Mouse (Mus musculus) limb, embryonic 15.5 days (tissue): ENCODE results near the gene Tgm6. TPM values are rescaled to one million over a fixed set of nuclear protein-coding genes. Genes with fewer than 3 reads are reported as not detected.

Source experiments
- ATAC-seq: fragments of 200-750 bp; cut with Nextera tagmentation; 2 replicates; pipeline ENCODE4 v1.8.0; 2017; ENCODE audit warnings: low read depth, moderate TSS enrichment; ENCODE audit not compliant: insufficient number of reproducible peaks, low FRiP score, low TSS enrichment
- H3K27ac ChIP-seq: fragments of 300-500 bp; sonication (generic); 2 replicates; pipeline ENCODE4 v1.5.1; 2015; ENCODE audit warnings: moderate library complexity, mild to moderate bottlenecking, inconsistent platforms
- H3K27me3 ChIP-seq: fragments of 300-500 bp; sonication (generic); 2 replicates; pipeline ENCODE4 v1.6.1; 2015; ENCODE audit warnings: inconsistent platforms
- H3K36me3 ChIP-seq: fragments of 300-500 bp; sonication (generic); 2 replicates; pipeline ENCODE4 v1.6.1; 2015; ENCODE audit warnings: inconsistent platforms
- H3K4me1 ChIP-seq: fragments of 300-500 bp; sonication (generic); 2 replicates; pipeline ENCODE4 v1.6.1; 2015; ENCODE audit warnings: inconsistent platforms
- H3K4me2 ChIP-seq: fragments of 300-500 bp; sonication (generic); 2 replicates; pipeline ENCODE4 v1.6.1; 2015; ENCODE audit warnings: mild to moderate bottlenecking, inconsistent platforms
- H3K4me3 ChIP-seq: fragments of 300-500 bp; sonication (generic); 2 replicates; pipeline ENCODE4 v1.5.1; 2015; ENCODE audit warnings: mild to moderate bottlenecking, inconsistent platforms
- H3K9ac ChIP-seq: fragments of 300-500 bp; sonication (generic); 2 replicates; pipeline ENCODE4 v1.6.1; 2015; ENCODE audit warnings: inconsistent platforms
- H3K9me3 ChIP-seq: fragments of 300-500 bp; sonication (generic); 2 replicates; pipeline ENCODE4 v1.6.1; 2016; ENCODE audit warnings: inconsistent platforms
- WGBS: fragments of 180-500 bp; shearing (Covaris S2); methylation state at CpG from one replicate; pipeline ENCODE4 v1.1.7; 2015; 5-methylcytosine and 5-hydroxymethylcytosine counted together
- polyA plus RNA-seq: library from polyadenylated mRNA; unstranded; fragments of >200 nt; fragmentation: Nextera tagmentation; extraction: Ambion mirVana; gene quantifications from 2 replicates; pipeline ENCODE4 v1.2.1, GENCODE M21; 2015

Gene Tgm6
- 0.12 and 0.17 TPM in 2 replicates for polyA plus RNA-seq

- 58% methylated on average over 4 of the region's 4 CpGs for WGBS
- Histone ChIP-seq H3K4me3 (no peak within 1 kb of the TSS), H3K27ac (no peak within 1 kb of the TSS), H3K9ac (no peak within 1 kb of the TSS), H3K9me3 (no peaks in the 10 kb centered on the region), H3K36me3 (no peaks in the 10 kb centered on the region), H3K4me2 (no peak within 1 kb of the TSS), H3K27me3 (no peaks in the 10 kb centered on the region), H3K4me1 (no peaks in the 10 kb centered on the region)
- ATAC-seq = no peak
These were observed at the start of gene Tgm6 for GRCm38 (mm10) chr2:130112116-130112515. Gene Tgm6 (plus strand): TSS chr2:130112416.

GRCm38 (mm10) chr2:130068228-130068627, 44.0 kb upstream of the Tgm6 start:
- no peak overlapping the region for H3K4me2 ChIP-seq
- no peaks in the 10 kb centered on the region for H3K9me3 ChIP-seq
- no peak overlapping the region for H3K4me3 ChIP-seq
- 21% methylated on average over 3 of the region's 3 CpGs for WGBS
- H3K27ac ChIP-seq = no peak overlapping the region
- no peaks in the 10 kb centered on the region for H3K27me3 ChIP-seq
- H3K9ac ChIP-seq = no peak overlapping the region
- no peaks in the 10 kb centered on the region for H3K36me3 ChIP-seq
- H3K4me1 ChIP-seq = no peaks in the 10 kb centered on the region
- ATAC-seq = no peak

- no peak overlapping the region for H3K27ac ChIP-seq
These were observed 41.8 kb upstream of the Tgm6 start for GRCm38 (mm10) chr2:130070396-130070795.

GRCm38 (mm10) chr2:130112804-130113203, 588 bp downstream of the Tgm6 start:
- ATAC-seq = no peak
- Histone ChIP-seq H3K9ac (no peak overlapping the region), H3K27me3 (no peaks in the 10 kb centered on the region)

More at GRCm38 (mm10) chr2:130070396-130070795, 41.8 kb upstream of the Tgm6 start:
- no peak overlapping the region for H3K4me2 ChIP-seq
- 78% methylated on average over 2 of the region's 2 CpGs for WGBS
- ATAC-seq = no peak
- H3K36me3 ChIP-seq = no peaks in the 10 kb centered on the region
- no peaks in the 10 kb centered on the region for H3K4me1 ChIP-seq
- no peaks in the 10 kb centered on the region for H3K27me3 ChIP-seq
- no peaks in the 10 kb centered on the region for H3K9me3 ChIP-seq
- H3K4me3 ChIP-seq = no peak overlapping the region
- H3K9ac ChIP-seq = no peak overlapping the region

GRCm38 (mm10) chr2:130113379-130113778, 1.2 kb downstream of the Tgm6 start:
- Histone ChIP-seq H3K4me3 (no peak overlapping the region), H3K27ac (no peak overlapping the region), H3K4me1 (no peaks in the 10 kb centered on the region), H3K4me2 (no peak overlapping the region), H3K36me3 (no peaks in the 10 kb centered on the region), H3K27me3 (no peaks in the 10 kb centered on the region), H3K9ac (no peak overlapping the region), H3K9me3 (no peaks in the 10 kb centered on the region)
- WGBS = 56% methylated on average over 3 of the region's 3 CpGs
- ATAC-seq = no peak

More at GRCm38 (mm10) chr2:130112804-130113203, 588 bp downstream of the Tgm6 start:
- H3K27ac ChIP-seq = no peak overlapping the region
- H3K4me3 ChIP-seq = no peak overlapping the region
- H3K36me3 ChIP-seq = no peaks in the 10 kb centered on the region
- H3K4me1 ChIP-seq = no peaks in the 10 kb centered on the region
- no peaks in the 10 kb centered on the region for H3K9me3 ChIP-seq
- no peak overlapping the region for H3K4me2 ChIP-seq
- WGBS = 67% methylated on average over 4 of the region's 4 CpGs

- no peaks in the 10 kb centered on the region for H3K36me3 ChIP-seq
- H3K9ac ChIP-seq = no peak overlapping the region
- no peak overlapping the region for H3K27ac ChIP-seq
- H3K4me2 ChIP-seq = no peak overlapping the region
- no peak for ATAC-seq
- H3K4me3 ChIP-seq = no peak overlapping the region
- no peaks in the 10 kb centered on the region for H3K9me3 ChIP-seq
- no peaks in the 10 kb centered on the region for H3K27me3 ChIP-seq
- no peaks in the 10 kb centered on the region for H3K4me1 ChIP-seq
- 76% methylated on average over 7 of the region's 7 CpGs for WGBS
These were observed 6.4 kb downstream of the Tgm6 start for GRCm38 (mm10) chr2:130118649-130119048.

GRCm38 (mm10) chr2:130125279-130126059, 13.3 kb downstream of the Tgm6 start:
- Histone ChIP-seq H3K4me1 (no peaks in the 10 kb centered on the region), H3K9ac (no peak overlapping the region), H3K4me3 (no peak overlapping the region), H3K9me3 (no peaks in the 10 kb centered on the region), H3K36me3 (no peaks in the 10 kb centered on the region), H3K27ac (no peak overlapping the region), H3K4me2 (no peak overlapping the region), H3K27me3 (no peaks in the 10 kb centered on the region)
- no peak for ATAC-seq
- 80% methylated on average over 6 of the region's 6 CpGs for WGBS

- 70% methylated on average over 1 of the region's 1 CpGs for WGBS
- Histone ChIP-seq H3K4me2 (no peak overlapping the region), H3K27ac (no peak overlapping the region), H3K9me3 (no peaks in the 10 kb centered on the region), H3K4me1 (no peaks in the 10 kb centered on the region), H3K4me3 (no peak overlapping the region), H3K9ac (no peak overlapping the region), H3K27me3 (no peaks in the 10 kb centered on the region), H3K36me3 (no peaks in the 10 kb centered on the region)
- ATAC-seq = no peak
These were observed 13.9 kb downstream of the Tgm6 start for GRCm38 (mm10) chr2:130126073-130126472.

- 76% methylated on average over 1 of the region's 1 CpGs for WGBS
- Histone ChIP-seq H3K4me3 (no peak overlapping the region), H3K4me1 (no peaks in the 10 kb centered on the region), H3K27ac (no peak overlapping the region), H3K27me3 (no peaks in the 10 kb centered on the region), H3K4me2 (no peak overlapping the region), H3K36me3 (no peaks in the 10 kb centered on the region), H3K9me3 (no peaks in the 10 kb centered on the region), H3K9ac (no peak overlapping the region)
- no peak for ATAC-seq
These were observed 17.5 kb downstream of the Tgm6 start for GRCm38 (mm10) chr2:130129687-130130086.

- no peak overlapping the region for H3K27ac ChIP-seq
- WGBS = 92% methylated on average over 8 of the region's 8 CpGs
- H3K9ac ChIP-seq = no peak overlapping the region
- no peaks in the 10 kb centered on the region for H3K27me3 ChIP-seq
- H3K4me3 ChIP-seq = no peak overlapping the region
- H3K36me3 ChIP-seq = no peaks in the 10 kb centered on the region
- H3K4me2 ChIP-seq = no peak overlapping the region
- no peaks in the 10 kb centered on the region for H3K4me1 ChIP-seq
- ATAC-seq = no peak
- H3K9me3 ChIP-seq = no peaks in the 10 kb centered on the region
These were observed 30.8 kb downstream of the Tgm6 start for GRCm38 (mm10) chr2:130143011-130143410.

GRCm38 (mm10) chr2:130144703-130145324, 32.6 kb downstream of the Tgm6 start:
- Histone ChIP-seq H3K27me3 (no peaks in the 10 kb centered on the region), H3K27ac (no peak overlapping the region), H3K4me3 (no peak overlapping the region), H3K9ac (no peak overlapping the region), H3K9me3 (no peaks in the 10 kb centered on the region), H3K36me3 (no peaks in the 10 kb centered on the region), H3K4me1 (no peaks in the 10 kb centered on the region), H3K4me2 (no peak overlapping the region)
- no peak for ATAC-seq
- 86% methylated on average over 23 of the region's 23 CpGs for WGBS

GRCm38 (mm10) chr2:130146089-130146668, 34.0 kb downstream of the Tgm6 start:
- no peak overlapping the region for H3K9ac ChIP-seq
- ATAC-seq = no peak
- H3K9me3 ChIP-seq = no peaks in the 10 kb centered on the region
- WGBS = 72% methylated on average over 5 of the region's 5 CpGs
- no peak overlapping the region for H3K4me2 ChIP-seq
- H3K36me3 ChIP-seq = no peaks in the 10 kb centered on the region
- no peaks in the 10 kb centered on the region for H3K4me1 ChIP-seq
- H3K4me3 ChIP-seq = no peak overlapping the region
- H3K27ac ChIP-seq = no peak overlapping the region
- H3K27me3 ChIP-seq = no peaks in the 10 kb centered on the region
